Mouse (Mus musculus): ENCODE measurements around the gene Trim27. TPM values are rescaled to one million over a fixed set of nuclear protein-coding genes. Genes with fewer than 3 reads are reported as not detected.

Gene Trim27
- total RNA-seq, 2 experiments from 2014 or later = 18.8 to 19.0 TPM

- no peak for DNase-seq (ENCODE audit: low spot score)
- intact Hi-C loops (cut with DNase I) = no loop called here
Measured at GRCm38 (mm10) chr13:21244089-21244488, 64.8 kb downstream of the Trim27 start.

Other genes with a start within 250 kb of the Trim27 start
- not detected for gene Olfr1370, start 104.5 kb upstream of the Trim27 start, total RNA-seq (2021)
- gene Olfr1369-ps1, start 68.0 kb upstream of the Trim27 start, total RNA-seq (2021) = not detected
- gene Olfr263, start 49.8 kb upstream of the Trim27 start, total RNA-seq (2021) = not detected
- not detected for gene Olfr1368, start 33.6 kb upstream of the Trim27 start, total RNA-seq (2021)
- gene Gpx5, start 113.3 kb downstream of the Trim27 start, total RNA-seq (2021) = not detected
- not detected for gene Gpx6, start 132.7 kb downstream of the Trim27 start, total RNA-seq (2021)
- not detected for gene Olfr1367, start 167.5 kb downstream of the Trim27 start, total RNA-seq (2021)
- gene Zscan12, start 183.4 kb downstream of the Trim27 start, total RNA-seq (2021) = 1 to 10 TPM; 5.0 to 5.4 TPM
- 10 to 100 TPM; 28.3 to 30.6 TPM for gene Zkscan3, start 223.3 kb downstream of the Trim27 start, total RNA-seq (2021)